Mouse (Mus musculus) heart, embryonic 12.5 days (tissue): ENCODE measurements around the gene Il21r. TPM values are rescaled to one million over a fixed set of nuclear protein-coding genes. Genes with fewer than 3 reads are reported as not detected.

ENCODE experiments used
- ATAC-seq: fragments of 200-750 bp; cut with Nextera tagmentation; 2 replicates; pipeline ENCODE4 v1.8.0; 2017; ENCODE audit warnings: moderate TSS enrichment, moderate library complexity; ENCODE audit not compliant: insufficient number of reproducible peaks, low FRiP score
- H3K27ac ChIP-seq: fragments of 300-500 bp; sonication (generic); 2 replicates; pipeline ENCODE4 v1.5.1; 2016; ENCODE audit warnings: mild to moderate bottlenecking, moderate library complexity; ENCODE audit not compliant: poor library complexity, severe bottlenecking
- H3K27me3 ChIP-seq: fragments of 300-500 bp; sonication (generic); replicated peaks from 2 replicates; pipeline ENCODE4 v1.6.1; 2016; ENCODE audit warnings: mild to moderate bottlenecking, moderate library complexity
- H3K36me3 ChIP-seq: fragments of 300-500 bp; sonication (generic); 2 replicates; pipeline ENCODE4 v1.6.1; 2016; ENCODE audit warnings: mild to moderate bottlenecking, moderate library complexity
- H3K4me1 ChIP-seq: fragments of 300-500 bp; sonication (generic); replicated peaks from 2 replicates; pipeline ENCODE4 v1.6.1; 2016; ENCODE audit warnings: mild to moderate bottlenecking
- H3K4me2 ChIP-seq: fragments of 300-500 bp; sonication (generic); 2 replicates; pipeline ENCODE4 v1.6.1; 2016; ENCODE audit warnings: mild to moderate bottlenecking, moderate library complexity
- H3K4me3 ChIP-seq: fragments of 300-500 bp; sonication (generic); 2 replicates; pipeline ENCODE4 v1.5.1; 2016; ENCODE audit warnings: mild to moderate bottlenecking
- H3K9ac ChIP-seq: fragments of 300-500 bp; sonication (generic); 2 replicates; pipeline ENCODE4 v1.6.1; 2016; ENCODE audit warnings: mild to moderate bottlenecking, moderate library complexity
- H3K9me3 ChIP-seq: fragments of 300-500 bp; sonication (generic); replicated peaks from 2 replicates; pipeline ENCODE4 v1.6.1; 2016; ENCODE audit warnings: mild to moderate bottlenecking, moderate library complexity
- WGBS: fragments of 180-500 bp; shearing (Covaris S2); methylation state at CpG from one replicate; pipeline ENCODE4 v1.1.7; 2016; 5-methylcytosine and 5-hydroxymethylcytosine counted together
- polyA plus RNA-seq: library from polyadenylated mRNA; unstranded; fragments of >200 nt; fragmentation: Nextera tagmentation; extraction: Ambion mirVana; gene quantifications from 2 replicates; pipeline ENCODE4 v1.2.1, GENCODE M21; 2016

The Il21r gene
- polyA plus RNA-seq, 1 experiment from 2014 or later, result 0.18 TPM

DNA sequence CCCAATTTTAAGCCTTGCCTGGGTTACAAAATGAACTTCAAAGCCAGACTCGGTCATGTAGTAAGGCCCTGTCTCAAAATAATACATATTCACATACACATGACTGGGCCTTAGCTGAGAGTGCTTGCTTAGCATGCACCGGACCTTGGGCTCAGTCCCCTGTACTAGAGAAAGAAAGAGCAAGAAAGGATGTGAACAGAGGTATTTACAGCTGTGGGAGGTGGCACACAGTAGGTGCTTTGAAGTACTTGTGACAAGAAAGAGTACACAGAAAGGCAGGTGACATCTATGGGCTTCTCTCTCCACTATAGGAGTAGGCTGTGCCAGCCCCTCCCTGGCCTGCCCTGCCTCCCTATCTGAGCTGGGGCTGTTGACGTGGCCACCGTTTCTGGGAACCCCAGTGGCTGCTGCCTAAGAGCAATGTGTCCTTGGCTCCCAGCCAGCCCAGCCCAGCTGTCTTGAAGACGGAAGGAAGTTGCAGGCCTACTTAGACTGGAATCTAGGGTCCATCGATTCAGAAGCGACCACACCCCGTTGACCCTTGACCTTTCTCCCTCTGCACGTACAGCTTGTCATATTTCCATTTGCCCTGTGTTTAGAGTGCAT, 42.0 kb upstream of the Il21r start:
- ATAC-seq, result no peak
- no peaks in the 10 kb centered on the region for H3K9me3 ChIP-seq
- no peaks in the 10 kb centered on the region for H3K36me3 ChIP-seq
- peaks cover 27% of the 10 kb centered on the region for H3K4me1 ChIP-seq
- H3K4me3 ChIP-seq, result no peak overlapping the region
- H3K27me3 ChIP-seq, result no peaks in the 10 kb centered on the region
- no peak overlapping the region for H3K9ac ChIP-seq
- WGBS, result 55% methylated on average over 9 of the region's 9 CpGs
- no peak overlapping the region for H3K4me2 ChIP-seq
- H3K27ac ChIP-seq, result no peak overlapping the region

DNA sequence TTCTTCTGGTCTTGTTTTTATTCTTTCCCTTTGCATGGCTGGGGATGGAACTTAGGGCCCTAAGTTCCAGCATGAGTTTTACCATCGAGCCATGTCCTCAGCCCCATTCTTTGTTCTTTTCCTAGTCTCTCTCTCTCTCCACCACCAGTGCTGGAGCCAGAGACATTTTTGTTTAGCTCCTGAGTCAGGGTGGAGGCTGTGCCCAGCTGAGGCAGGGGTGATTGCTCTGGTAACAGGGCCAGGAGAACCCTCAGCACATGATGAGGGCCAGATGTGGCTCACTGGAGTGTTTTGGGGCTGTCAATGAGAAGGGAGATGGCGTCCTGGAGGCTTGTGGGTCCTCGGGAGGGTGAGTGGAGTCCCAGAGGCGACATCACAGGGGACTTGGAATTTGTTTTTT, 40.8 kb upstream of the Il21r start:
- Histone ChIP-seq H3K27ac (no peak overlapping the region), H3K4me1 (peaks cover 24% of the 10 kb centered on the region), H3K36me3 (no peaks in the 10 kb centered on the region), H3K9ac (no peak overlapping the region), H3K27me3 (no peaks in the 10 kb centered on the region), H3K9me3 (no peaks in the 10 kb centered on the region), H3K4me2 (no peak overlapping the region), H3K4me3 (no peak overlapping the region)
- no peak for ATAC-seq
- WGBS, result 69% methylated on average over 4 of the region's 4 CpGs

DNA sequence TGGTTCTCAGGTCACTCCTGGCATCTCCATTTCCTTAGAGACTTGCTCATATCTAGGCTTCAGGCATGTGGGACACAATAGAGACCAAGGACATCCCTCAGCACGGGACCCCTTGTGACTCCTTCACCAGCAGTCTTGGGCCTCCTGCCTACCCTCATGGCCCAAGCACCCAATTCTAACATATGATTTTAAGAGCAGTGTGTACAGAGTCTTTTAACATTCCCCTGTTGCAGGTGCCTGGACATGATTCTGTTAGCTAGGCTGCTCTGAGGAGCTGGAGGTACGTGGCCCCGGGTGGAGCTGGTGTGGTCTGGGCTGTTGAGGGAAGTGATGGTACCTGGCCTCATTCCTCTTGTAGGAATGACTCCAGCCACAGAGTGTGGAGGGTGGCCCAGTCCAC, 40.1 kb upstream of the Il21r start:
- Histone ChIP-seq H3K9me3 (no peaks in the 10 kb centered on the region), H3K36me3 (no peaks in the 10 kb centered on the region), H3K27ac (no peak overlapping the region), H3K27me3 (no peaks in the 10 kb centered on the region), H3K9ac (no peak overlapping the region), H3K4me3 (no peak overlapping the region), H3K4me1 (peaks cover 24% of the 10 kb centered on the region), H3K4me2 (no peak overlapping the region)
- no peak for ATAC-seq
- WGBS, result 78% methylated on average over 3 of the region's 3 CpGs

DNA sequence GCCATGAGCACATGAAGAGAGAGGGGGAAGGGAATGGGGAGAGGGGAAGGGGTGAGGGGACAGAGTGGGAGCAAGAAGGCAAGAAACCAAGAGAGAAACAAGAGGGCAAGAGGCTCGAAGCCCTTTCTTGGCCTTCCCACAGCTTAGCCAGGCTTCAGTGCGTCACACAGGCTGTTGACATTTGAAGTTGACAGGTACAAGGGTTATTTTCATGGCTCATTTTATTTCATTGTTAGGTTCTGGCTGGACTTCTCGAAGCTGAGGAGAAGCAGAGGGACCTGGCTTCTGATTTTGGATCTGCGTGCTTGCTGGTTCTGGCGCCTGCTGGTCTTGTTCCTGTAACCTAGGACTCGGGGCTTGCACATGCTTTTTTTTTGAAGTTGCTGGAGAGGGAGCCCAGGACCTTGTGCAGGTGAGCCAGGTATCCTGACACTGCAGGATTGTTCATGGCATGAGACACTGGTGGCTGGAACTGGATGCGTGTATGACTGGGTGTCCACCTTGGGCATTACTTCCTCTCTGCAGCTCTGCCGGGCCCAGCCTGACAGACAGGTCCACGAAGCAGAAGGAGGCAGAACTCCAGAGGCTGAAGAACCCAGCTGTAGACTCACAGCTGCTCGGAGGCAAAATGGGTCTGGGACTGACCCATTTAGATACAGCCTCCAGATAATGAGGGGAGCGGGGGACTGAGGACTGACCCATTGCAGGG, 38.8 kb upstream of the Il21r start:
- Histone ChIP-seq H3K9me3 (no peaks in the 10 kb centered on the region), H3K4me2 (no peak overlapping the region), H3K4me1 (peaks cover 21% of the 10 kb centered on the region), H3K4me3 (no peak overlapping the region), H3K9ac (no peak overlapping the region), H3K27me3 (no peaks in the 10 kb centered on the region), H3K27ac (no peak overlapping the region), H3K36me3 (no peaks in the 10 kb centered on the region)
- WGBS, result 71% methylated on average over 11 of the region's 11 CpGs
- no peak for ATAC-seq

DNA sequence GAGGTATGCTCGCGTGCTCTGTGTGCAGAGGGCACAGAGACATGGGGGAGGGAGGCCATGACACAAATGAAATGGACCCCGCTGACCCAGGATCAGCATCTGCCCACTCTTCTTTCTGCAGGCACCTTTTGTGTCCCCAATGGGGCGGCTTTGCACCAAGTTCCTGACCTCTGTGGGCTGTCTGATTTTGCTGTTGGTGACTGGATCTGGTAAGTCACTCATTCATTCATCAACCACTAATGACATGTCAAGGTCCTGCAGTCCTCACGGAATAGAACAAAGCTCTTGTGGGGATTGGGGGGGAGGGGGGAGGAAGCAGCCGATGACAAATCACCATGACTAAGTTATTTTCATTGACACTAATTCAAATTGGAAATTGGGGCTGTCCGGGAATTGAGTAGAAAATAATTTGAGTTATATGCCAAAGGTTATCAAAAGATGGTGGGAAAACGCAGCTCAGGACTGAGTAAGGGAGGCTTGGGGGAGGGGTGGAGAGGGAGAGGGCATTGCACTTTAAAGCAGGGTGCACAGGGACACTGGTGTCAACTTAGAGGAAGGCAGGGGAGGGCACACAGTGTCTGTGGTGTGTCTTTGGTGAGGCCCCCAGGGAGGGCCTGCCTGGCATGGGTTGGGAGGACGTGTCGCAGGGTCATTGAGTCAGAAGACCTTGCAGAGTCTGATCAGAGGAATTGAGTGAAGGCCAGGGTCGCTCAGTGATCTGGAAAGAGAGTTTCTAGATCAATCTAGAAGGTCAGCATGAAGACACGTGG, 37.5 kb upstream of the Il21r start:
- Histone ChIP-seq H3K4me3 (no peak overlapping the region), H3K36me3 (no peaks in the 10 kb centered on the region), H3K27me3 (no peaks in the 10 kb centered on the region), H3K4me2 (no peak overlapping the region), H3K4me1 (peaks cover 11% of the 10 kb centered on the region), H3K9ac (no peak overlapping the region), H3K27ac (no peak overlapping the region), H3K9me3 (no peaks in the 10 kb centered on the region)
- ATAC-seq, result no peak
- WGBS, result 78% methylated on average over 12 of the region's 12 CpGs

DNA sequence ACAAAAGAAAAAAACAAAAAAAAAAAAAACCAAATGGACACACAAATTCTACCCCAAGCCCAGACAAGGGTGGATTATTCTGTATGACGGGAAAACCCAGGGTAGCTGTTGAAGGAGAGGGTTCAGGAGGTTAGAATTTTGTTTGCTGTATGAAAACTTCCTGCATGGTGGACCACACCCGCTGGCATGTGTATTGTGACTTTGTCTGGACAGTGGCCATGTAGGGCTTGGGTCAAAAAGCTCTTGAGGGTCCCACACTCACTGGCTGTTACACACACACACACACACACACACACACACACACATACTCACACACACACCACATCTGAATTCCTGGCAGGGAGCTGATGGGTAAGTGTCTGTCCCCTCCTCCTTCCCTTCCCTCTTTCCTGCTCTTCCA, 36.8 kb upstream of the Il21r start:
- no peak for ATAC-seq
- Histone ChIP-seq H3K27ac (no peak overlapping the region), H3K27me3 (no peaks in the 10 kb centered on the region), H3K4me1 (peaks cover 4% of the 10 kb centered on the region), H3K36me3 (no peaks in the 10 kb centered on the region), H3K9me3 (no peaks in the 10 kb centered on the region), H3K9ac (no peak overlapping the region), H3K4me3 (no peak overlapping the region), H3K4me2 (no peak overlapping the region)
- 79% methylated on average over 2 of the region's 2 CpGs for WGBS

DNA sequence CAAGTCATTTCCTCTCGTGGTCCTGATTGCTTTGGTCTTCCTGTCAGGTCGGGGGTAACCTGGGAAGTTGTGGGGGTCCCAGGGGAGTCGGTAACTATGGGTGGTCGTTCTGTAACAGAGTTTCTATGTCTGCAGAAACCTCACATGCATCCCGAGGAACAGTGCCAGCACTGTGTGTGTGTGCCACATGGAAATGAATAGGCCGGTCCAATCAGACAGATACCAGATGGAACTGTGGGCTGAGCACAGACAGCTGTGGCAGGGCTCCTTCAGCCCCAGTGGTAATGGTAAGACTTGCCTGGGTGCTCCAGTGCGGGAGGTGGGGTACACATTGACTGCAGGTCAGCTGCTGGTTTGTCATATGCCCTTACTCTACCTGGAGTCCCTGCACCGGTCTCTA, 34.3 kb upstream of the Il21r start:
- Histone ChIP-seq H3K9me3 (no peaks in the 10 kb centered on the region), H3K4me2 (no peak overlapping the region), H3K4me3 (no peak overlapping the region), H3K9ac (no peak overlapping the region), H3K27me3 (no peaks in the 10 kb centered on the region), H3K4me1 (0 out of 2 replicates have a peak, but pooled peaks cover 4% of the 10 kb centered on the region), H3K36me3 (no peaks in the 10 kb centered on the region), H3K27ac (no peak overlapping the region)
- WGBS, result 73% methylated on average over 8 of the region's 8 CpGs
- ATAC-seq, result no peak

DNA sequence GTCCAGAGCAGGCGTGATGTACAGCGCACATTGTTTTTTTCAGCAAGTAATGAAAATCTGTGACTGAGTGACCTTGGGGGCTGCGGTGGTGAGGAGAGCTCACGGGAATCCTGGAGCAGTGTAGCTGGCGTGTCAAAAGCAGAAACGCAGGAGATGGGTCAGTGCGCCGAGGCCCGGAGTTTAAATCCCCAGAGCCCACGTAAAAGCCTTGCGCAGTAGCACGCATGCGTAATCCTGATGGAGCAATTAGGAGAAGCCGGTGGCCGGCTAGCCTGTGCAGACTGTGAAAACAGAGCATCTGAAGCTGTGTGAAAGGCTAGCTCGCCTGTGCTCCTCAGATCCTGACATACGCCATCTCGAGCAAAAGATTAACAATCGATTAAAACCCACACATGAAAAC, 31.3 kb upstream of the Il21r start:
- H3K36me3 ChIP-seq, result no peaks in the 10 kb centered on the region
- no peak overlapping the region for H3K9ac ChIP-seq
- H3K27ac ChIP-seq, result no peak overlapping the region
- no peaks in the 10 kb centered on the region for H3K9me3 ChIP-seq
- no peaks in the 10 kb centered on the region for H3K27me3 ChIP-seq
- no peak overlapping the region for H3K4me3 ChIP-seq
- WGBS, result 79% methylated on average over 19 of the region's 19 CpGs
- no peak overlapping the region for H3K4me2 ChIP-seq
- peaks cover 4% of the 10 kb centered on the region for H3K4me1 ChIP-seq
- ATAC-seq, result no peak

DNA sequence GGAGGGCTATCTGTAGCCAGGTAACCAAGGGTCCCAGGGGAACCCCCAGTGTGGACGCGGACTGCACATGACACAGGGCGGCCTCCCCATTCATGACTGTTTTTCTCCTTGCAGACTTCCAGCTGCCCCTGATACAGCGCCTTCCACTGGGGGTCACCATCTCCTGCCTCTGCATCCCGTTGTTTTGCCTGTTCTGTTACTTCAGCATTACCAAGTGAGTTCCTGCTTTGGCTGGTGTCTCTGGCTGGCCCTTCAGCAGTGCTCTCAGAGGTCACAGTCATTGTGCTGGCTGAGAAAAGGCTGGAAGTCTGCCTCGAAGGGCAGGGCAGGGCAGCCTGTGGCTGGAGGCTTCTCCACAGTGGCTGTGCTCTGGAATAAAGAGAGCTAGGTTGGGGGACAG, 30.5 kb upstream of the Il21r start:
- Histone ChIP-seq H3K4me2 (no peak overlapping the region), H3K36me3 (no peaks in the 10 kb centered on the region), H3K27ac (no peak overlapping the region), H3K9ac (no peak overlapping the region), H3K4me3 (no peak overlapping the region), H3K27me3 (no peaks in the 10 kb centered on the region), H3K4me1 (peaks cover 13% of the 10 kb centered on the region), H3K9me3 (no peaks in the 10 kb centered on the region)
- no peak for ATAC-seq
- WGBS, result 77% methylated on average over 6 of the region's 6 CpGs

DNA sequence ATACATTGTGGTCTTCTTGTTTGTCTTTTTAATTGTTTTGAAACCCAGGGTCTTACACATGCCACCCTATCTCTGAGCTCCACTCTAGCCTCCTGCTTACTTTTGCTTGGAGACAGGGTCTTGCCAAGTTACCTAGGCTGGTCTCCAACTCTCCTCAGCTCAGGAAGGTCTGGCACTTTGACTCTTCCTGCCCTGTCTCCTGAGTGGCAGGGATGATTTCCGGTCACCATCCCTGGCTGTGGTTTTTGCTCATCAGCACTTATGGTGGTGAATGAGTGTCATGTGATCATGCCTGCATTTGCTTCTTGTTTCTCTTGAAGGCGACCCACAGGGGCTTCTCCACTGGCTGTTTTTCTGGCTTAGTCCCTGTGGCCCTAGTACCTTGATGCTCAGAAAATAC, 29.4 kb upstream of the Il21r start:
- H3K9me3 ChIP-seq, result no peaks in the 10 kb centered on the region
- H3K27me3 ChIP-seq, result no peaks in the 10 kb centered on the region
- no peak overlapping the region for H3K27ac ChIP-seq
- H3K36me3 ChIP-seq, result no peaks in the 10 kb centered on the region
- no peak overlapping the region for H3K4me2 ChIP-seq
- no peak overlapping the region for H3K4me3 ChIP-seq
- H3K9ac ChIP-seq, result no peak overlapping the region
- peaks cover 18% of the 10 kb centered on the region for H3K4me1 ChIP-seq
- ATAC-seq, result no peak
- 69% methylated on average over 2 of the region's 2 CpGs for WGBS

DNA sequence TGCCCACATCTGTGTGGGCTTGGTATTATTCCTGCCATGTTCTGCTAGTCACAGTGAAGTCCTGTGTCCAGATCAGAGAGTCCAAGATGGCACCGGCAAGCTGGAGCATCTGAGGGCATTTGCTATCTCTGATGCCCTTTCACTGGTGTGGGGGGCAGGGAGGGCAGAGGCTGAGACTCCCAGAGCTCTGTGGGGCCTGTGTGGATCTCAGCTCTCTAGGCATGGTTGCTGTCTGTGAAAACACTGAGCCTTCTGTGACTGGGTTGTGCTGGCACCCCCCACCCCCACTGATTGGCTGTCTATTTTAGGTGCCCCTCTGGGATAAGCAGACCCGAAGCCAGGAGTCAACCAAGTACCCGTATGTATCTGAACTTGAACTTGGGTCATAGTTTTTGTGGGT, 28.4 kb upstream of the Il21r start:
- no peaks in the 10 kb centered on the region for H3K36me3 ChIP-seq
- no peak overlapping the region for H3K27ac ChIP-seq
- H3K4me2 ChIP-seq, result no peak overlapping the region
- no peaks in the 10 kb centered on the region for H3K9me3 ChIP-seq
- peaks cover 18% of the 10 kb centered on the region for H3K4me1 ChIP-seq
- 64% methylated on average over 3 of the region's 3 CpGs for WGBS
- ATAC-seq, result no peak
- H3K27me3 ChIP-seq, result no peaks in the 10 kb centered on the region
- no peak overlapping the region for H3K4me3 ChIP-seq
- no peak overlapping the region for H3K9ac ChIP-seq
